Mouse (Mus musculus) spleen, postnatal 14 days (tissue): ENCODE measurements around the gene Srd5a1.
"Not testable (repeated sequence)": the region's sequence is repeated elsewhere in the genome, so short reads cannot be mapped to it uniquely, and the experiment has no call there.

Source experiments
- DNase-seq, 2 experiments: peaks; one replicate each; pipeline ENCODE4 v3.0.0; 2021 to 2022; ENCODE audit warnings: low spot score in 2 of 2

Gene Srd5a1

DNA sequence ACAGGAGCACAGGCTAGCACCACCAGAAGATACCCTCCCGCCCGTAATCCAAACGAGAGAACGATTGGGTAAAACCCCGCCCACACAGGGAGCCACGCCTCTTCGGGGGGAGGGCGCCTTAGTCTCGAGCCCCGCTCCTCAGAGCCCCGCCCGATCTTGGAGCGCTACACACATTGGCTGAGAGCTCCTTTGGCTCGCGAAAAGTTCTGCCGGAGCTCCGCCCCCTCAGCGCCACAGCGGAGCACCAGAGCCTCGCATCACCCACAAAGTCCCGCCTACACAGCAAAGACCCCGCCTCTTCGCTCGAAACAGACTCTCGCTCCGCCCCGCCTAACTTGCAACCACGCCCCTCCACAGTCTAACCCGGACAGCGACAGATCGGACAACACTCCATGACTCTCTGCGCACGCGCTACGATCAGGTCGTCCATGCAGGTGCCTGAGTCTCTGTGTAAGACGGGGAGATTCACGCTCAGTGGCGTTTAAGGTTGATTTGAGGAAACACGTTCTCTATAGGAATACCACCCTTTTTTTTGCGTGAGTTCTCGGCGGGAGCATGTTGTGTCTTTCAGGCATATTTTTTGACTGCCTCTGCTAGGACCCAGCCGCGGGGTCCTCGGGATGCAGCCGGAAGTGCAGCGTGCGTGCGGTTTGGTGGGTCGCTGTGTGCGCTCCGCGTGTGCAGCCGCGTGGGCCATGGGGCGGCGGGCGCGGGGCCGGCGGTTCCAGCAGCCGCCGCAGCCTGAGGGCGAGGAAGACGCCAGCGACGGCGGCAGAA lies at the start of gene Srd5a1:
Gene Srd5a1 (minus strand): TSS at position 45 of the 777 bp plus-strand sequence.
- DNase-seq = peak; percentile 99

DNA sequence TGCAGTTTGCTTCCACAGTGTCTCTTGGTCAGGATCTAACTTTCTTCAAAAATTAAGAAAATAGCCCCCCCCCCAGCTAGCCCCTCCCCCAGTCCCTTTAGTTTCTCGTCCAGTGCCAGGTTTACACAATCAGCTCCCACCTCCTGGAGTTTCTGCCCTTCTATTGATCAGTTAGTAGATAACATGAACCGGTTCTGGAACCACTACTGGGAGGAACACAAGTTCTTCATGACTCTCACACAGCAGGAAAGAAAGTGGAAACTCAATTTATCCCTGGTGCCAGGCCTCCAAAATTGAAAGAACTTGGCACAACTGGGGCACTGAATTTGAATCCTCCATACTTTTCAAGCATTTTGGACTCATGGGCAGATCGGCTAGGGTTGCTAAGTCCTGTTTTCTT lies 43.3 kb upstream of the Srd5a1 start:
- no peak for DNase-seq

DNA sequence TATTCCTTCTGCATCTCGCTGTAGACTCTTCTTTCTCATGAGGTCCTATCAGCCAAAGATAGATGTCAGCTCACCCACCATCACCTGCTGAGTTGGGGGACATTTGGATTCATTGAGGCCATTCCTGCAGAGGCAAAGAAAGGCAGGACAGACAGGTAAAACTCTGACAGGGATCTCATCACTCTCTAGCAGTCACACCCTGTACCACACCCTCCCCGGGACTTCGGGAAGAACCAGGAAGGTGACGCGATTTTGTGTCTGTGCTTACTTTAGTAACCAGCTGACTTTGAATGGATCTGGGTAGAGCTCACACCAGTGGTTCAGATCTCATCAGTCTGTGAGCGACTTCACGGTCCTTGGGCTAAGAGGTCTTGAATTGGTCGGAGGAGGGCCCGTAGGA lies 35.2 kb upstream of the Srd5a1 start:
- no peak for DNase-seq

DNA sequence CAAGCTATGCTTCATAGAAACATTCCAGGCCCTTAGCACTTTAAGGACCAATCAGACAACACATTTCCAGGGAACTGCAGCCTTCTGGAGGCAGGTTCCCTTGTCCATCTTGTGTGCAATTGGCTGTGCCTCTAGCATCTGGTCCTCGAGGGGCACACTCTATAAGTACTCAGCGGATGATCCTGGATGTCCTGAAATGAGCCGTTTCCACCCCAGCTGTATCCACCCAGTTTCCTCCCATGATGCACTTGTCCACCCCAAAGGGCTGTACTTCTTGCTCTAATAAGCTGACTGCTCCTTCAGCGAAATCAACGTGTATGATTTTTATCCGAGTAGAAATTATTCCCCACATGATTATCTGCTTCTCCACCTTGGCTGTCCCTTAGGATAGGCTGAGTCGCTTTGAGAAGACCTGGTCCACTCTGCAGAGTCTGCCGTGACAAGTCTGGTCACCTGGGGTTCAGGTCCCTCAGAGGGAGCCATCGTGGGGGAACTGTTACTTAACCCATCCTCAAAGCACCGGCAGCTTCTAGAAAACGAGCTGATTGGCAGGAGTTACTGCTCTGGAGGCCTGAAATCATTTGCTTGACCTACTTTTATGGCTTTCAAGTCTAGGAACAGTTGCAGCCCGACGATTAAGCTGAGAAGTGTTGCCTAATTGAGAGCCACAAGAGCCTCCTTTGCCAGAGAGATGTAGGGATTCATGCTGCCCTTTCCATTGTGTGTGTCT lies 34.6 kb upstream of the Srd5a1 start:
- no peak for DNase-seq

DNA sequence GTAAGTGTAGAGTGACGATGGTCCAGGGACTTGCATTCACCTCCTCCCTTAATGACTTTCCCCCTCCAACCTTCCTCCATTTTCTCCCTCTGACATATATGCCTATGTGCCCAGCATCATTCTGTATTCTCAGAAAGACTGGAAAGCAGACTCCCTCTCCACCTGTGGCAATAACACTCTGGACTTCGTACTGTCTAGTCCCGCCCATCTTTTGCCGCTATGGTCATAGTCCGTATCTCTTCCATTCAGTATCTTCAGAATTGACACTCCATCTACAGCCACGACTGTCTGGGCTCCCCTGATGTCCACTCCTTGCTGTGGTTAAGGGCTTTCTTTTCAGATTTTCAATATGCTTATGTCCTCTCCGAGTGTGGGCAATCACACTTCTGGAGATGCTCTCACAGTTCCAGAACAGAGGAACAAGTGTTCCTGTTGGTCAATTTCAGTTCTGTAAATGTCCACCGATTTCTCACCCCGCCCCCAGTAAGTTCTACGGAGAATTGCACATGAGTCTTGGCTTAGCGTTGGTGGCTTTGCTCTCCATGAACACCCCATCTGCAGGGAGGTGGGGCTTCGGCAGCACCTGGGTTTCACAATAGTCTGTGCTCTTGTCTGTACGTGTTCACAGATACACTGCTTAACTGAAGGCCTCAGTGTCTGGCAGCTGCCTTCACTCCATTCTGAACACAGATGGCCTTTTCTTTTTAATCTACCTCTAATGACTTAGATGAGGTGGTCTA lies 33.4 kb upstream of the Srd5a1 start:
- no peak for DNase-seq

DNA sequence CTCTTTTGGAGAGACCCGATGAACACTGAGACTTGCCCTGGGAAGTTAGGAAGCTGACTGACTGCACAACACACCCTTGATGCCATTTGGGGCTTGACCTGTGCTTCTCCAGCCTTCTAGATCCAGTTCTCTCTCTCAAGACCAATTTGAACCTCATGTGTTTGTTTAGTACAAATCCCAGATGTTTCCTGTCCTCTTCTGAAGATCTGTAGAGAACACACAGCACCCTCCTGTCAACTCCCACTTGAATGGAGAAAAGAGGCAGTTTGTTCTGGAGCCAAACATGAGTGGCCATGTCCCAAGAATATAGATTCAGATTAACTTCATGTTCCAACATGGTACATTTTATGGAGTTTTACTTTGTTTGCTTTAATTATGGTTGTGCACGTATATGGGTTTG lies 32.7 kb upstream of the Srd5a1 start:
- DNase-seq = no peak

DNA sequence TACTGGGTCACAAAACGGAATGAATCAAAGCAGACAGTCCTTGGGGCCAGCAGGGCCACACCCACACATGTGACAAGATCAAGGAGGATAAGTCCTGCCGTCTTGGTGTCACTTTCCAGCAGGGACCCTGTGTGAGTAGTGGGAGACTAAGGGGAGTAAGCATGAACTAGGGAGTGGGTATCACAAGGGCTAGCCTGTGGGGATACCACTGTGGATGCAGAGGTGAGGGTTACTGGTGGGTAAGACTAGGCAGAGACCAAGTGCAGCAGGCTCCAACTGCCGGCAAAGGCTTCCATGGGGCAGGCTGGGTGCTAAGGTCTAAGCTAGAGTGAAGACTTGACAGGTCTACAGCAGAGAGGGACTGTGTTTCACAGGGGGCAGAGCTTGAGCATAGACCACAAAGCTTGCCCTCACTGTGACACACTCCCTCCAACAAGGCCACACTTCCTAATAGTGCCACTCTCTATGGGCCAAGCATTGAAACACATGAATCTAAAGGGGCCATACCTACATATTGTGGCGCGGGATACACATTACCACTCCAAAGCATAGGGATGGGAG lies 31.5 kb upstream of the Srd5a1 start:
- DNase-seq = no peak

DNA sequence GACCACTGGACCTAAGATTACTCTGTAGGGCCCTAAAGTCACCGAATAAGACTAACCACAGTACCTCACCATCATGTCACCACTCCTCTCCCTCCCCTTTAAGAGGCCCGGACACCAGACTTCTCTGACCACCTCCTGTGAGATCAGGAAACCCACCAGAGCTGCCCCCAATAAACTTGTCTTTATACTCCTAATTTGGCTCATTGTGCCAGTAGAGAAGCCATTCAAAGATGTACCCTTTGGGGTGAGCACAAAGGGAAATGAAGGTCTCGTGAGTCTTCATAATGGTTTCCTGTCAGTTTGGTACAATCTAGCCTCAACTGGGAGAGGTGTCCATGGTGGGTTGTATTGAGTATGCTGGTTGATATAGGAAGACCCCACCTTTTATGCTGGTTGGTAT lies 29.8 kb upstream of the Srd5a1 start:
- no peak for DNase-seq

DNA sequence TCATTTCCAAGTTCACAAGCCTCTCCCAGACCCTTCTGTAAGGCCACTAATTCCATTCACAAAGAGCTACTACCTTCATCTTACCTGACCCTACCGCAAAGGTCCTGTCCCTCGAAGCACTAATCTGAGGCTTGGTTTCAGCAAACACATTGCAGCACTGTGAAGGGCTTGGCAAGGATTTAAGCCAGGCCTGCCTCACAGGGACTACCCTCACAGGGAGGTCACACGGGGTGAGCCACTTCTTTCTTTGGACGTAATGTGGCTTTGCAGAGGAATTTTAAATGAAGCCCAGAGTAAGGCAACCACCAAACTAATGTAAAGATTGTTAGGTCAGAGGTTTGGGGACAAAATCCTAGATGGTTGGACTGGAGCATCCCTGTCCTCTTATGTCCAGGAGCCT lies 29.3 kb upstream of the Srd5a1 start:
- DNase-seq = no peak

DNA sequence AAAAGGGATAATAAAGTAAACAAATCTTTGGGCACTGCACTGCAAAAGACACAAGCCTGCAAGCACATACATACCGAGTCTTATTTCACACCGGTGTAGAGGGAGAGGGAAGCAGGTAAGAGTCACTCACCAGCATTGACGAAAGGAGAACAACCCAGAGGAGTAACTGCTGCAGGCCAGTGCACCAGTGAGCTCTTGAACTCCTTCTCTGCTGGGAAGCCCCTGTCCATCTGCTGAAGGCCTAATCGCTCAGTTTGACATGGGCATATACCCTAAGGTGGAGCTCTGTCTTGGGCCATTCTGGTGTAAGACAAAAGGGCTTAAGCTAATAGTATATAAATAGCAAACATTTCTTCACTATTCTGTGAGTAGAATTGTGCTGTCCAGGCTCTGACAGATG lies 28.9 kb upstream of the Srd5a1 start:
- no peak for DNase-seq

DNA sequence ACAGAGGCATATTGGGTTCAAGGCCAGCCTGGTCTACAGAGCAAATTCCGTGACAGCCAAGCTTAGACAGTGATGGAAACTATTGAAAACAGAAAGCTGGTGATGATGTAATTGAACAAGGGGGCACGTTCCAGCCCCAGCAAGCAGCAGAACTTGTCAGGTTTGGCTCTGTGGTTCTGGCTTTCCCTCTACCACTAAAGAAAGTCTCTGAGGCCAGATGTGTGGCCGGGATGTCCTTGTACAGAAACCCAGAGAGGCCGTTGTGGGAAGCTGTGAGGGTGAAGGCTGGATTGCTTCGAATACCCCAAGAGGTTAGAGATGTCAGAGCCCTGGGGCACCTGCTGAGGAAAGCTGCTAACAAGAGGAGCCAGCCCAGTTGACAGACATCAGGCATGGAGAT lies 28.0 kb upstream of the Srd5a1 start:
- no peak for DNase-seq

DNA sequence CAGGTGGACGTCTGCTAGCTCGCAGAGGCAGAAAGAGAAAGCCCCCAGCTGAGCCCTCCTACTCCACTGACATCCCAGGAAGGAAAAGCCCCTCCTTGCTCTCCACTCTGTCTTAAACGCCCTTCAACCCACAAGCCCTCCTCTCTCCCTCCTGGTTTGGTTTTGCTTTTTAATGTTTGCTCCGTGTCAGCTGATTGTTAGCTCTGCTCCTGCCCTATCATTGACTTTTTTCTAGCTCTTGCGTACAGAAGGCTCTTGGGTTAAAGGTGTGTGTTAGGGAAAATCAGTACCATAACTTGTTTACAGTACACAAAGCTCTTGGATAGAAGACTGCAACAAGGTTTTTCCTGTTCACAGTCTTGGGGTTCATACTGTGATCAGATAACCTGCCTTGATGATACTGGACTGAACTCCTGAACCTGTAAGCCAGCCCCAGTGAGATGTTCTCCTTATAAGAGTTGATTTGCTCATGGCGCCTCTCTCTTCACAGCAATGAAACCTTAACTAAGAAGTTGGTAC lies 26.9 kb upstream of the Srd5a1 start:
- no peak for DNase-seq

DNA sequence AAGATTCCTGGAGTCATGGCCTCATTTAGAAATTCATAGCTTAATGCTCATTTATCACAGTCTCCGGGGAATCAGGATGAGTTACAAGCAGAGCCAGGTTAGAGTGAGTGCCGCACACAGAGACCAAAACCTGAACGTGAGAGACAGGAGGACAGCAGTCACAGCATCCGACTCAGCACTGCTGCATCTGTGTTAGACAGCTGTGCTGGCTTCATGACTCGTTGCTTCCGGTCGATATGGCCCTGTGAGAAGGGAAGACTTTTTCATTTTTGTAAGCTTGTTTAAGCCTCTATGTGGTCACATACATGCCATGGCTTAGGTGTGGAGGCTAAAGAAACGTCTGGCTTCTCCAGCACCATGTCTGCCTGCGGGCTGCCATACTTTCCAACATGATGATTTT lies 26.4 kb upstream of the Srd5a1 start:
- DNase-seq = no peak

DNA sequence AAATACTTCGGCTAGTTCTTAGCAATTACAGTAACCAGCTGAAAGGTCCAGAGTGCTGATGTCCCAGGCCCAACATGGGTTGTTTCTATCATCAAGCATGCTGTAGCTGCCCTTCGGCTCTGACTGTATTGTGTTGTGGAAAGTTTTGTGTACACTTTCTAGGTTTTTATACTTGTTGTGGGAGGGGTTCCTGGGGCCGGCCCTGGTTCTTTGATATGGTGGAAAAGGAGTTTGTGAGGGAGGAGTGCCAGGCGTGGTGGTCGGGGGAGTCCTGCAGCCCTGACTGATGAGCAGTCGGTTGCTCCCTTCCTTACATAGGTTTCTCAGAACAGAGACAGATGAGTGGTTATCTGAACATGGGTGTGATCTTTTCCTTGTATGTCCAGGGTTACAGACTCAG lies 25.6 kb upstream of the Srd5a1 start:
- DNase-seq = no peak

DNA sequence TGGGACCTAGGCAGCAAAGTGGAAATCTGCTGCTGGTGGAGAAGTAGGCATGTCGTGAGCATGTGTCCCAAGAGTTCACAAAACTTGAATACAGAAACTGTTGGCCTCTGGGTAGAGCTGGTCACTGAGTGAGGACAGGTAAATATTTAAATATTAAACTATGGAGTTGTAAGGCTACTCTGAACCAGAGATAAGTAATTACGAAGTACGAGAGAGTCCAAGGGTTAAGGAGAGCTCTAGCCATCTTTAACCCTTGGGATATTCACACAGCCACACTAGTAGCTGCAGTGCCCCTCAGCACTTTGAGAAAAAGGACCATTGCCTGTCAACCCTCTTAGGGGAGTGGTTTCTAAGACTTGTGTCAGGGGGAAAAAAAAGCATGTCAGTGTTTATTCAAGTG lies 25.1 kb upstream of the Srd5a1 start:
- no peak for DNase-seq

DNA sequence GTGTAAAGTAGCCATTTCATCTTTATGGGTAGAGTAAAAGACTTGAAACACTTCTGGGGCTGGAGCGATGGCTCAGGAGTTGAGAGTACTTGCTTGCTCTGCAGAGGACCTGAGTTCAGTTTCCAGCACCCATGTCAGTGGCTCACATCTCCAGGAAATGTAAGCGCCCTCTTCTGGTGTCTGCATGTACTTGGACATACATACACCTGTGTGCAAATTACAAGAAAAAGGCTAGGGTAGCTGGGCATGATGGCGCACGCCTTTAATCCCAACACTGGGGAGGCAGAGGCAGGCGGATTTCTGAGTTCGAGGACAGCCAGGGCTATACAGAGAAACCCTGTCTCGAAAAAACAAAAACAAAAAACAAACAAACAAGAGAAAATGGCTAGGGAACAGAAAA lies 24.6 kb upstream of the Srd5a1 start:
- DNase-seq = not testable (repeated sequence)

DNA sequence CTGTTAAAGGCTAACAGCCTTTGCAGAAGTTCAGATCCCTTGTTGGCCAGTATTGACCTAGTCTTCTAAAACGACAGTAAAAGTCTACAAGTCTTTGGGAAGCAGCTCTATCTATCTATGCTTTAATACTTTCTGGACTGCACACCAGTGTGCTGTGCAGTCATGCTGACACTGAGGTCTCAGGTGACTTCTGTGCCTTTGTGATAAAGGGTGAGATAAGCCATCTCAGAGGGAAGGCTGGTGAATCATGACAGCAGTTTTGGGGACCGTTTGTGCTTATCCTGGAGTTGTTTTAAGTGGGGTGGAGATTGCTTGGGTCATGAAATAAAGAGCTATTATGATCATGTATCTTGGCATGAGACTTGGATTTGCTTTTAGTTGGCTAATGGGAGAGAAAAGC lies 22.7 kb upstream of the Srd5a1 start:
- DNase-seq = no peak

DNA sequence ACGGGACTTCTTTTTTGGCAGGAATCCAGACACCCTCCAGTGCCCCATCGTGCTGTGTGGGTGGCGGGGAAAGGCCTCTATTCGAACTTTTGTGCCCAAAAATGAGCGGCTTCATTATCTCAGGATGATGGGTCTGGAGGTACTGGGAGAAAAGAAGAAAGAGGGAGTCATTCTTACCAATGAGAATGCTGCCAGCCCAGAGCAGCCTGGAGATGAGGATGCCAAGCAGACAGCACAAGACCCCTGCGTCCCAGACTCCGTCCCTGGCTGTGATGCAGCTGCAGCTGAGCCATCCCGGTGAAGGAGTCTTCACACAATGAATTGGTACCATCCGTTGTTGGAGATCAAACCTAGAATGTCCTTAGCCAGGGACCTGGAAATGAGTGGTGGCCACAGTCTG lies 22.3 kb upstream of the Srd5a1 start:
- no peak for DNase-seq

DNA sequence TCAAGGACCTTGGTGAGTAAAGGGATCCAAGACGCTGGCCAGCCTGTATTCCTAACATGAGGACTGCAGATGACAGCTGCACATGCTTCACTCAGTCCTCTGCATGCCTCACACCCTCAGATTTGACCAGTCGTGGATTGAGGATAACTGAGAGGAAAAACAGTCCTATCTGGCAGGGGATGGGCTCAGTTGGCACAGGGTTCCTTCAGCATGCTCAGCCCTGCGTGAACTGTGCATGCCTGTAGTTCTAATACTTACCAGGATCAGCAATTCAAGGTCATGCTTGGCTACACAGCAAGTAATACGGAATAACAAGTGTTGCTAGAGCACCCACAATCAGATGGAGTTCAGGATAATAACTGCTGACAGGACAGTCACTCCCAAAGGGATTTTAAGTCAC lies 20.4 kb upstream of the Srd5a1 start:
- no peak for DNase-seq

DNA sequence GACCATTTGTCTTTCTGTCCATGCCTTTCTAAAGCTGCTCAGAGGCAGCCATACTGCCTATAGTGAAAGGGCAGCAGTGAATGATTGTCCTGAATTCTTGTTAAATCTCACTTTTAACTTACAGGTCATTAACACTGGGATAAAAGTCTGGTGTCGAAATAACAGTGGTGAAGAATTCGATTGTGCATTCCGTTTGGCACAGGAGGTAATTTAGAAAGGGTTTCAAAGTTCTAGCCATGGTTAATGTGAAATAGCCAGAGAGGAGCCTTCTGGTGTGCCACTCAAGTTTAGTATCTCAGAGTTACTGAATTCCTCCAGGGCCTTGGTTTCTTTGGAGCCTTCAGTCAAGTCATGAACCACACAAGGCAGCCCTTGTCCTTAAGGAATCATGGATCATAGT lies 19.9 kb upstream of the Srd5a1 start:
- DNase-seq = no peak

DNA sequence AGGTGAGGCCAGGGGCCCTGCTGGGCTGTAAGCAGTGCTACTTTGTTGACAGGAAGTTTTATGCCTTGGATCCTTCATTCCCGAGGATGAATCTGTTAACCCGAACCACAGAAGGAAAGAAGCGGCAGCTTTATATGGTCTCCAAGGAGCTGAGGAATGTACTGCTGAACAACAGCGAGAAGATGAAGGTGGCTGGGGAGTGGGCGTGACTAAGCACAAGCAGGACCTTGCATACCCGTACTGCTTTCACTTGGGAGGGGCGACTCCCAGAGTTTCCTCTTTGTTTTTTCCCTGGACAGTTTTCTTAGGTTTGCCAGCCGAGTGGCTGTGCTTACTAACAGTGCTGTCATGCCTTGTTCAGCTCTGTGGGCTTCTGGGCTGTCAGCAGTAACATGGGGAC lies 19.3 kb upstream of the Srd5a1 start:
- DNase-seq = no peak

DNA sequence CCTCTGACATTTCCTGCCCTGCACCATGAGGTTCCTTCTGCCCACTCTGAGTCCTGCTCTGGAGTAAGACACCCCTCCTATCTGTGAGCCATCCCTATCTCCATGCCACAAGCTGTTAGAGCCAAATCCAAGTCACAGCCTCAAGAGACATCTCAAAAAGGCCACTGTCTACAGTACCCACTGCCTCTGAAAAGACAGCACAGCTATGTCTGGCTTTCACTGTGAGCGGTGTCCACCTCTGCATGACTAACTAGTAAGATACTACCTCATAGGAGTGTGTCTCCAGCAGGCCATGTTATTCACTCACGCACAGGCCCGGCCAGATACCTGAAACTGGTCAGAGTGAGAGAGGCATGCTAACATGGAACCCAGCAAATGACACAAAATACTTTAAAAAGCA lies 16.7 kb upstream of the Srd5a1 start:
- DNase-seq = no peak
